Mouse (Mus musculus) cerebellum, adult 2 months (tissue): ENCODE measurements around the gene Gm21976.

Experiments
- CTCF ChIP-seq: fragments of 200-500 bp; IDR thresholded peaks from 2 replicates; pipeline ENCODE4 v1.5.1; 2011; ENCODE audit warnings: low read depth, mild to moderate bottlenecking, control low read depth, low read length, moderate library complexity, borderline replicate concordance; ENCODE audit not compliant: insufficient read depth
- POLR2A ChIP-seq: fragments of 200-500 bp; IDR thresholded peaks from 2 replicates; pipeline ENCODE4 v1.6.1; 2011; ENCODE audit warnings: low read length, control low read depth, borderline replicate concordance; ENCODE audit not compliant: insufficient read depth

DNA sequence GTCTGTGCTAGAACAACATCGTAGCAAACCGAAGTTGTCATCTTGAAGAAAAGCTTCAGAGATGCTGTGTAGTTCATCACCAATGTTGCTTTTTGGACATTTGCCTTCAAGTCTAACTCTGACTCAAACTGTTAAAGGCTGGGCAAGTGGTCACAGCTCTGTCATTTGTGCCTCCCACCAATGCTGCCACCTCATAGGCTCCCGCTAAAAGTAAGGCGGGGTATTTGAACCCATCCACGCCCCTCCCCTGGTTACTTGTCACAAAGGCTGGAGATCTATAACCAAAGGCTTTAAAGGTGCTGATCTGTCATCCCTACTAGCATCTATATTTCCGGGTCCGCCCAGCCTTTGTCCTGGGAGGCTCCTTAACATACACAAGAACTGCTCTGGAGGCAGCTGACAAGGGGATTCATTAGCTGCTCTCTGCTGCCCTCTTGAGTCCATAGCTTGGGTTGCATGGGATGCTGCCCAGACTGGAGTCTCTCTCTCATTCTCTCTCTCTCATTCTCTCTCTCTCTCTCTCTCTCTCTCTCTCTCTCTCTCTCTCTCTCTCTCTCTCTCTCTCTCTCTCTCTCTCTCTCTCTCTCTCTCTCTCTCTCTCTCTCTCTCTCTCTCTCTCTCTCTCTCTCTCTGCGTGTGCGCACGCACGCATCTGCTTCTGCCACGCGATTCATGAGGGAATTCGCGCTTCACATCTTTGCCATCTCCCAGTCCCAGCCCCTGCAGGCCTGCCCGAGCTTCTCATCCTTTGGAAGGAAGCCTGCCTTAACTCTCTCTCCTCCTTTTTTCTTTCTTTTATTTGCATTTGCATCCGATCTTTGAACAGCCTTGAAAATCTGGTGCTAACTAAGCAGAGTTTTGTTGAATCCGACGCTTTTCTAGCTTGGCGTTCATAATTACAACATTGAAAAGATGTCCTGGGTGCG lies 19.4 kb downstream of the Gm21976 start:
- peak; percentile 72; the same call in 1 of the 2 replicates for TF ChIP-seq CTCF
- TF ChIP-seq POLR2A: no peak
